Mouse (Mus musculus): ENCODE data around the gene Tbc1d22a. TPM values are rescaled to one million over a fixed set of nuclear protein-coding genes. Genes with fewer than 3 reads are reported as not detected.

Gene Tbc1d22a
- 12.5 and 13.7 TPM in 2 replicates for polyA plus RNA-seq (2015; fragmentation: Nextera tagmentation; extraction: Ambion mirVana)

GRCm38 (mm10) chr15:86213753-86214548 lies at the start of gene Tbc1d22a:
Gene Tbc1d22a, plus strand, starts transcription at chr15:86214459.
- under 1% methylated on average over 64 of the region's 64 CpGs for WGBS
- Histone ChIP-seq H3K27me3 (replicated peaks; ENCODE audit: control insufficient read depth, insufficient read depth, low read length) (no peaks in the 10 kb centered on the region), H3K27ac (ENCODE audit: low read length) (peak within 1 kb of the TSS; percentile 92), H3K9ac (ENCODE audit: low read depth, low read length) (peak within 1 kb of the TSS; percentile 97), H3K4me1 (ENCODE audit: control insufficient read depth, insufficient read depth, low read length) (peaks cover 15% of the 10 kb centered on the region), H3K4me3 (ENCODE audit: low read length) (peak within 1 kb of the TSS; percentile 92), H3K36me3 (ENCODE audit: control insufficient read depth, insufficient read depth, low read length) (no peaks in the 10 kb centered on the region), H3K9me3 (ENCODE audit: control insufficient read depth, low read length) (no peaks in the 10 kb centered on the region), H3K4me2 (ENCODE audit: low read depth, low read length) (peak within 1 kb of the TSS; percentile 84)
- ATAC-seq = peak; percentile 95

- no peak for ATAC-seq
- H3K9ac ChIP-seq (ENCODE audit: low read depth, low read length) = no peak overlapping the region
- H3K9me3 ChIP-seq (ENCODE audit: control insufficient read depth, low read length) = no peaks in the 10 kb centered on the region
- no peaks in the 10 kb centered on the region for H3K27me3 ChIP-seq (replicated peaks; ENCODE audit: control insufficient read depth, insufficient read depth, low read length)
- H3K4me3 ChIP-seq (ENCODE audit: low read length) = no peak overlapping the region
- no peak overlapping the region for H3K27ac ChIP-seq (ENCODE audit: low read length)
- 80% methylated on average over 21 of the region's 21 CpGs for WGBS
- H3K4me2 ChIP-seq (ENCODE audit: low read depth, low read length) = no peak overlapping the region
- no peaks in the 10 kb centered on the region for H3K4me1 ChIP-seq (ENCODE audit: control insufficient read depth, insufficient read depth, low read length)
- H3K36me3 ChIP-seq (ENCODE audit: control insufficient read depth, insufficient read depth, low read length) = no peaks in the 10 kb centered on the region
Observed at GRCm38 (mm10) chr15:86164718-86165345, 49.4 kb upstream of the Tbc1d22a start.

GRCm38 (mm10) chr15:86165811-86166590 lies 48.3 kb upstream of the Tbc1d22a start:
- Histone ChIP-seq H3K4me3 (ENCODE audit: low read length) (no peak overlapping the region), H3K27ac (ENCODE audit: low read length) (no peak overlapping the region), H3K9me3 (ENCODE audit: control insufficient read depth, low read length) (no peaks in the 10 kb centered on the region), H3K9ac (ENCODE audit: low read depth, low read length) (no peak overlapping the region), H3K4me1 (ENCODE audit: control insufficient read depth, insufficient read depth, low read length) (no peaks in the 10 kb centered on the region), H3K27me3 (replicated peaks; ENCODE audit: control insufficient read depth, insufficient read depth, low read length) (no peaks in the 10 kb centered on the region), H3K36me3 (ENCODE audit: control insufficient read depth, insufficient read depth, low read length) (no peaks in the 10 kb centered on the region), H3K4me2 (ENCODE audit: low read depth, low read length) (no peak overlapping the region)
- WGBS = 86% methylated on average over 24 of the region's 24 CpGs
- no peak for ATAC-seq

GRCm38 (mm10) chr15:86167032-86167655 lies 47.1 kb upstream of the Tbc1d22a start:
- Histone ChIP-seq H3K36me3 (ENCODE audit: control insufficient read depth, insufficient read depth, low read length) (no peaks in the 10 kb centered on the region), H3K4me1 (ENCODE audit: control insufficient read depth, insufficient read depth, low read length) (no peaks in the 10 kb centered on the region), H3K4me3 (ENCODE audit: low read length) (no peak overlapping the region), H3K9ac (ENCODE audit: low read depth, low read length) (no peak overlapping the region), H3K9me3 (ENCODE audit: control insufficient read depth, low read length) (no peaks in the 10 kb centered on the region), H3K27me3 (replicated peaks; ENCODE audit: control insufficient read depth, insufficient read depth, low read length) (no peaks in the 10 kb centered on the region), H3K27ac (ENCODE audit: low read length) (no peak overlapping the region), H3K4me2 (ENCODE audit: low read depth, low read length) (no peak overlapping the region)
- ATAC-seq = no peak
- WGBS = 90% methylated on average over 7 of the region's 7 CpGs

DNA sequence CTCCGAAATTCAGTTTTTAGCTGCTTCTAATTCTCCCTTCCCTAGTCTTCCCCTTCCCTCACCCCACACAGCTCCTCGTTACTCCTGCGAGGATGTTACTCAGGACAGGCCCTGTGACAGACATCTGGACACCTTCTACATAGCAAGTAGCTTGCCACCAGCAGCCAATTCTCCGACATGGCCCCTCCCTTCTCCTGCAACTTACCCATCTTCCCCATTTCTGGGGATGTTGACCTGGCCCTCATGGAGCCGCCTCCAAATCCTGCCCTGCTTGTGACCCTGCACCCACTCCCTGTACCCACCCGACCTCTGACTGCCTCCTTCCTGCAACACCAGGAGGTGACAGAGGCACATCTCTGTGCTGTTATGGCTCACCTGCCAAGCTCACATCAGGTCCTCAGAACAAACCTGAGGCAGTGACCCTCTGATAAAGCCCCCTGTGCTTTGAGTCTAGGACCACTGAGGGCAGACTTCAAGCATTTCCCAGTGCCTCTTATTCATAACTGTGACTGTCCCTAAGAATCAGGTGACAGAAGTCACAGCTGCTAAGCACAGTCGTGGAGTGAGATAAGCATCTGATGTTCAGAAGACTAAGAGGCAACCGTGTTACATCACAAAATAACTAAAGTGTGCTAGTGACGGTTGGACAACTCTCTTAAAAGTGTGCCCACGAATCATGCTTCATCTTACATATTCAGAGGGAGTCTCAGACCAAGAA lies 46.3 kb upstream of the Tbc1d22a start:
- Histone ChIP-seq H3K9me3 (ENCODE audit: control insufficient read depth, low read length) (no peaks in the 10 kb centered on the region), H3K27ac (ENCODE audit: low read length) (no peak overlapping the region), H3K4me1 (ENCODE audit: control insufficient read depth, insufficient read depth, low read length) (no peaks in the 10 kb centered on the region), H3K9ac (ENCODE audit: low read depth, low read length) (no peak overlapping the region), H3K4me2 (ENCODE audit: low read depth, low read length) (no peak overlapping the region), H3K27me3 (replicated peaks; ENCODE audit: control insufficient read depth, insufficient read depth, low read length) (no peaks in the 10 kb centered on the region), H3K36me3 (ENCODE audit: control insufficient read depth, insufficient read depth, low read length) (no peaks in the 10 kb centered on the region), H3K4me3 (ENCODE audit: low read length) (no peak overlapping the region)
- ATAC-seq = no peak
- WGBS = 79% methylated on average over 10 of the region's 10 CpGs

DNA sequence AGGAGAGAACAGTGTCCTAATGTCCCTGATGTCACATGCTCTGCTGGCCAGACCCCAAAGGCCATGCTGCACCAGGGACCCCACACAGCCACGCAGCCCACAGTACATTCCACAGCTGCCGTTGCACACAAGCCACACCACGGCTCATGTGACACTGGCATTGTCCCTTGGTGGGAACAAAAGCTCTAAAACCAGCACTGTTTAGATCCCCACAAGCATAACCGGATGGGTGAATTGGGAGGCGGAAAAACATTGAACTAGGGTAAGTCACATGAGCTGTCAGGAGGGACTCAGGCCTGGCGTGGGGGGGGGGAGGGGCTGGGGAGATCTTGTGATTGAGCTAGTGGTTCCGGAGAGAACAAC lies 45.8 kb upstream of the Tbc1d22a start:
- H3K27ac ChIP-seq (ENCODE audit: low read length) = no peak overlapping the region
- 56% methylated on average over 7 of the region's 7 CpGs for WGBS
- no peaks in the 10 kb centered on the region for H3K4me1 ChIP-seq (ENCODE audit: control insufficient read depth, insufficient read depth, low read length)
- ATAC-seq = no peak
- no peak overlapping the region for H3K4me3 ChIP-seq (ENCODE audit: low read length)
- H3K4me2 ChIP-seq (ENCODE audit: low read depth, low read length) = no peak overlapping the region
- no peaks in the 10 kb centered on the region for H3K9me3 ChIP-seq (ENCODE audit: control insufficient read depth, low read length)
- H3K27me3 ChIP-seq (replicated peaks; ENCODE audit: control insufficient read depth, insufficient read depth, low read length) = no peaks in the 10 kb centered on the region
- no peak overlapping the region for H3K9ac ChIP-seq (ENCODE audit: low read depth, low read length)
- H3K36me3 ChIP-seq (ENCODE audit: control insufficient read depth, insufficient read depth, low read length) = no peaks in the 10 kb centered on the region

GRCm38 (mm10) chr15:86168941-86169816 lies 45.1 kb upstream of the Tbc1d22a start:
- Histone ChIP-seq H3K27me3 (replicated peaks; ENCODE audit: control insufficient read depth, insufficient read depth, low read length) (no peaks in the 10 kb centered on the region), H3K36me3 (ENCODE audit: control insufficient read depth, insufficient read depth, low read length) (no peaks in the 10 kb centered on the region), H3K9me3 (ENCODE audit: control insufficient read depth, low read length) (no peaks in the 10 kb centered on the region), H3K9ac (ENCODE audit: low read depth, low read length) (no peak overlapping the region), H3K4me1 (ENCODE audit: control insufficient read depth, insufficient read depth, low read length) (no peaks in the 10 kb centered on the region), H3K27ac (ENCODE audit: low read length) (no peak overlapping the region), H3K4me2 (ENCODE audit: low read depth, low read length) (no peak overlapping the region), H3K4me3 (ENCODE audit: low read length) (no peak overlapping the region)
- WGBS = 77% methylated on average over 12 of the region's 12 CpGs
- 0 out of 2 replicates have a peak, but pooled peaks have one; percentile 24 for ATAC-seq

DNA sequence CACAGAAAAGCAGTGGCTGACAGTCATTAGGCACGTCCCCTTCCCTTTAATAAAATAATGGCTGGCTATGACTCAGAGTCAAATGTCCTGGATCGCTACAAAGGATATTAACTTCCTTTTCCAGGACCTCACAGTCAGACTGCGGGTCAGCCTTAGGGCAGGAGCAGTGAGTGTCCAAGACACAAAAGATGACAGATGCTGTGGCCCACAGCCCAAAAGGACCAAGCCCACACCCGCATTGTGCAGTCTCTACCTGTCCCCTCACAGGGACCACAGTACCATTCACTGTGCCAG lies 44.5 kb upstream of the Tbc1d22a start:
- 78% methylated on average over 4 of the region's 4 CpGs for WGBS
- Histone ChIP-seq H3K4me2 (ENCODE audit: low read depth, low read length) (no peak overlapping the region), H3K4me3 (ENCODE audit: low read length) (no peak overlapping the region), H3K9me3 (ENCODE audit: control insufficient read depth, low read length) (no peaks in the 10 kb centered on the region), H3K27me3 (replicated peaks; ENCODE audit: control insufficient read depth, insufficient read depth, low read length) (no peaks in the 10 kb centered on the region), H3K36me3 (ENCODE audit: control insufficient read depth, insufficient read depth, low read length) (no peaks in the 10 kb centered on the region), H3K27ac (ENCODE audit: low read length) (no peak overlapping the region), H3K4me1 (ENCODE audit: control insufficient read depth, insufficient read depth, low read length) (no peaks in the 10 kb centered on the region), H3K9ac (ENCODE audit: low read depth, low read length) (no peak overlapping the region)
- ATAC-seq = no peak
